Mouse (Mus musculus) embryonic facial prominence, embryonic 14.5 days (tissue): ENCODE data around the gene Trpm5. TPM values are rescaled to one million over a fixed set of nuclear protein-coding genes. Genes with fewer than 3 reads are reported as not detected.

Source experiments
- ATAC-seq: fragments of 200-750 bp; cut with Nextera tagmentation; 2 replicates; pipeline ENCODE4 v1.8.0; 2017; ENCODE audit warnings: low read depth, moderate number of reproducible peaks, moderate TSS enrichment
- DNase-seq: peaks from one replicate; pipeline ENCODE4 v3.0.0-alpha.2; 2015; ENCODE audit warnings: low spot score
- H3K27ac ChIP-seq: fragments of 300-500 bp; sonication (generic); replicated peaks from 2 replicates; pipeline ENCODE4 v1.5.1; 2014; ENCODE audit warnings: low read depth, mild to moderate bottlenecking, low read length, moderate library complexity
- H3K27me3 ChIP-seq: fragments of 300-500 bp; sonication (generic); replicated peaks from 2 replicates; pipeline ENCODE4 v1.6.1; 2014; ENCODE audit warnings: low read length; ENCODE audit not compliant: control insufficient read depth, insufficient read depth
- H3K36me3 ChIP-seq: fragments of 300-500 bp; sonication (generic); 2 replicates; pipeline ENCODE4 v1.6.1; 2014; ENCODE audit warnings: low read length, mixed read lengths; ENCODE audit not compliant: control insufficient read depth, insufficient read depth
- H3K4me1 ChIP-seq: fragments of 300-500 bp; sonication (generic); 2 replicates; pipeline ENCODE4 v1.6.1; 2014; ENCODE audit warnings: antibody characterized with exemption, low read length; ENCODE audit not compliant: control insufficient read depth, insufficient read depth
- H3K4me2 ChIP-seq: fragments of 300-500 bp; sonication (generic); 2 replicates; pipeline ENCODE4 v1.6.1; 2014; ENCODE audit warnings: low read depth, mild to moderate bottlenecking, low read length, moderate library complexity, mixed read lengths
- H3K4me3 ChIP-seq: fragments of 300-500 bp; sonication (generic); 2 replicates; pipeline ENCODE4 v1.5.1; 2014; ENCODE audit warnings: low read depth, mild to moderate bottlenecking, low read length
- H3K9ac ChIP-seq: fragments of 300-500 bp; sonication (generic); 2 replicates; pipeline ENCODE4 v1.6.1; 2014; ENCODE audit warnings: low read depth, mild to moderate bottlenecking, low read length, moderate library complexity, mixed read lengths
- H3K9me3 ChIP-seq: fragments of 300-500 bp; sonication (generic); 2 replicates; pipeline ENCODE4 v1.6.1; 2016; ENCODE audit warnings: low read length; ENCODE audit not compliant: control insufficient read depth
- WGBS: fragments of 180-500 bp; shearing (Covaris S2); extraction: QIAGEN DNeasy Blood & Tissue Kit; methylation state at CpG from one replicate; pipeline ENCODE4 v1.1.7; 2014; 5-methylcytosine and 5-hydroxymethylcytosine counted together
- polyA plus RNA-seq: library from polyadenylated mRNA; unstranded; fragments of >200 nt; fragmentation: Nextera tagmentation; extraction: Ambion mirVana; gene quantifications from 2 replicates; pipeline ENCODE4 v1.2.1, GENCODE M21; 2014

Gene Trpm5
- polyA plus RNA-seq, 1 experiment from 2014 or later: 14.7 TPM

- WGBS: 35% methylated on average over 11 of the region's 11 CpGs
- peak overlapping the region; percentile 63 for H3K4me2 ChIP-seq
- peaks cover 51% of the 10 kb centered on the region for H3K4me1 ChIP-seq
- H3K4me3 ChIP-seq: peak overlapping the region; percentile 73
- H3K27me3 ChIP-seq: no peaks in the 10 kb centered on the region
- peak overlapping the region; percentile 86 for H3K9ac ChIP-seq
- ATAC-seq: no peak
- H3K9me3 ChIP-seq: no peaks in the 10 kb centered on the region
- no peak overlapping the region; the same call in 1 of the 2 replicates for H3K27ac ChIP-seq
- no peak for DNase-seq
- peaks cover 21% of the 10 kb centered on the region; the same call in 1 of the 2 replicates for H3K36me3 ChIP-seq
Observed at GRCm38 (mm10) chr7:143053961-143054611, 40.4 kb downstream of the Trpm5 start.

- Histone ChIP-seq H3K9ac (peak overlapping the region; percentile 86), H3K4me1 (peaks cover 44% of the 10 kb centered on the region)
Observed at GRCm38 (mm10) chr7:143053008-143053899, 41.2 kb downstream of the Trpm5 start.

GRCm38 (mm10) chr7:143052626-143053007 is 41.8 kb downstream of the Trpm5 start, which contains the start of gene Cd81:
TSS of gene Cd81 (plus strand) at chr7:143052739.
- Histone ChIP-seq H3K27ac (peak within 1 kb of the TSS; percentile 88), H3K4me1 (peaks cover 37% of the 10 kb centered on the region), H3K9me3 (no peaks in the 10 kb centered on the region), H3K4me3 (peak within 1 kb of the TSS; percentile 73), H3K9ac (peak within 1 kb of the TSS; percentile 86), H3K4me2 (peak within 1 kb of the TSS; percentile 63), H3K27me3 (no peaks in the 10 kb centered on the region), H3K36me3 (peaks cover 20% of the 10 kb centered on the region; the same call in 1 of the 2 replicates)
- ATAC-seq: peak; percentile 87
- DNase-seq: peak; percentile 92
- 0% methylated on average over 25 of the region's 37 CpGs for WGBS

More at GRCm38 (mm10) chr7:143053008-143053899, 41.2 kb downstream of the Trpm5 start:
- Histone ChIP-seq H3K9me3 (no peaks in the 10 kb centered on the region), H3K27me3 (no peaks in the 10 kb centered on the region), H3K27ac (peak overlapping the region; percentile 88), H3K4me2 (peak overlapping the region; percentile 63), H3K36me3 (peaks cover 21% of the 10 kb centered on the region; the same call in 1 of the 2 replicates), H3K4me3 (peak overlapping the region; percentile 73)
- WGBS: under 1% methylated on average over 42 of the region's 46 CpGs
- DNase-seq (peak; percentile 88), ATAC-seq (peak; percentile 87)

GRCm38 (mm10) chr7:143051316-143051715 is 43.1 kb downstream of the Trpm5 start:
- Histone ChIP-seq H3K4me2 (no peak overlapping the region), H3K4me3 (no peak overlapping the region), H3K36me3 (peaks cover 11% of the 10 kb centered on the region; the same call in 1 of the 2 replicates), H3K9ac (no peak overlapping the region), H3K9me3 (no peaks in the 10 kb centered on the region), H3K27me3 (no peaks in the 10 kb centered on the region), H3K4me1 (peaks cover 30% of the 10 kb centered on the region), H3K27ac (no peak overlapping the region)
- WGBS: 57% methylated on average over 2 of the region's 2 CpGs
- DNase-seq: no peak
- no peak for ATAC-seq

GRCm38 (mm10) chr7:143049841-143050816 is 44.3 kb downstream of the Trpm5 start:
- WGBS: 93% methylated on average over 3 of the region's 3 CpGs
- Histone ChIP-seq H3K4me2 (no peak overlapping the region), H3K27me3 (no peaks in the 10 kb centered on the region), H3K4me3 (no peak overlapping the region), H3K4me1 (peaks cover 18% of the 10 kb centered on the region), H3K36me3 (0 out of 2 replicates have a peak, but pooled peaks cover 3% of the 10 kb centered on the region), H3K9ac (no peak overlapping the region), H3K9me3 (no peaks in the 10 kb centered on the region), H3K27ac (no peak overlapping the region)
- ATAC-seq (no peak), DNase-seq (no peak)

- Histone ChIP-seq H3K9me3 (0 out of 2 replicates have a peak, but pooled peaks cover 4% of the 10 kb centered on the region), H3K4me2 (no peak overlapping the region), H3K27me3 (no peaks in the 10 kb centered on the region), H3K9ac (no peak overlapping the region), H3K27ac (no peak overlapping the region), H3K4me1 (peaks cover 11% of the 10 kb centered on the region), H3K4me3 (no peak overlapping the region), H3K36me3 (no peaks in the 10 kb centered on the region)
- WGBS: 79% methylated on average over 3 of the region's 3 CpGs
- DNase-seq: no peak
- no peak for ATAC-seq
Observed at GRCm38 (mm10) chr7:143049331-143049730, 45.1 kb downstream of the Trpm5 start.

GRCm38 (mm10) chr7:143046358-143046757 is 48.1 kb downstream of the Trpm5 start:
- Histone ChIP-seq H3K36me3 (no peaks in the 10 kb centered on the region), H3K9ac (no peak overlapping the region), H3K27me3 (no peaks in the 10 kb centered on the region), H3K9me3 (0 out of 2 replicates have a peak, but pooled peaks cover 4% of the 10 kb centered on the region), H3K4me1 (no peaks in the 10 kb centered on the region), H3K27ac (no peak overlapping the region), H3K4me2 (no peak overlapping the region), H3K4me3 (no peak overlapping the region)
- ATAC-seq (no peak), DNase-seq (no peak)
- WGBS: 84% methylated on average over 7 of the region's 7 CpGs

GRCm38 (mm10) chr7:143044826-143045206 is 49.6 kb downstream of the Trpm5 start:
- H3K4me3 ChIP-seq: no peak overlapping the region
- H3K9ac ChIP-seq: no peak overlapping the region
- H3K4me1 ChIP-seq: no peaks in the 10 kb centered on the region
- no peaks in the 10 kb centered on the region for H3K27me3 ChIP-seq
- H3K36me3 ChIP-seq: no peaks in the 10 kb centered on the region
- ATAC-seq: no peak
- H3K9me3 ChIP-seq: 0 out of 2 replicates have a peak, but pooled peaks cover 4% of the 10 kb centered on the region
- DNase-seq: no peak
- no peak overlapping the region for H3K4me2 ChIP-seq
- H3K27ac ChIP-seq: no peak overlapping the region
